ENCODE assay signal across 8 mouse cellular contexts in the genomic region with DNA sequence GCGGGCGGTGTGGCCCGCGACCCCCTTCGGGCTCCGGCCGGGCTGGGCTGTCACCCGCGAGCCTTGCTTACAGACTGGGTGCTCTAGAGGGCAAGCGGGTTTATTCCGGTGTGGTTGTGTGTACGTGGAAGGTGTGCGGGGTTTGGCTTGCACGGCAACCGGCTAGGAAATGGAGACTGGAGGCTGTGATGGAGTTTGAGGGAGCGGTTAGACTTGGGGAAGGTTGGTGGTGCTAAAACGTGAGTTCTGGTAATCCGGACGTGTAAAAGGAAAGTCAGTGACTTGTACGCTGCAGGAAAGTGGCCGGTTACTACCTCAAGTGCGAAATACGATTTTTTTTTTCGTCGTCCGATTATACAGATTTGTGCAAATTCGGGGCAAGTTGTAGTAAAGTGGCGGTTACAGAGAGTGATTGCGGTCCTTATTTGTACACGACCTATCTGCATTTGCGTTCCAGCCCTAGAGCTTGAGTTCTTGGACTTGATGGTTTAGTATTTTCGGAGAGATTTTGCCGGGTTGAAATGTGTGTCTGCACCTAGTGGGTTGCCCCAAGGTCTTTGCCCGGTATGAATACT. TPM values are rescaled to one million over a fixed set of nuclear protein-coding genes. Genes with fewer than 3 reads are reported as not detected.
A peak's percentile ranks its signal among the peaks of the same experiment; 100 is the strongest.
DNase-seq lines count a peak whose midpoint lies in the region; ATAC-seq and TF ChIP-seq lines count a peak whose summit lies in the region.

No protein-coding gene starts in this region.

- no peak for TF ChIP-seq POLR2A in lung, adult 2 months (IDR thresholded peaks at IDR 0.05; ENCODE audit: borderline replicate concordance, extremely low read depth, low read depth, low read length)

- H3K27ac ChIP-seq in heart, embryonic 14.5 days (replicated peaks in 1 of 2; ENCODE audit: control insufficient read depth in 1 of 2, insufficient read depth in 1 of 2, low read depth in 2 of 2, low read length in 2 of 2), result peak overlapping the region; percentile 80 to 85
- H3K27ac ChIP-seq in limb, embryonic 13.5 days, result peak overlapping the region; percentile 92
- peak overlapping the region; percentile 79; the same call in 1 of the 2 replicates for H3K27ac ChIP-seq in neural tube, embryonic 12.5 days

- H3K4me1 ChIP-seq in lung, adult 2 months (ENCODE audit: control insufficient read depth, insufficient read depth, low read length), result peaks cover 9% of the 10 kb centered on the region; the same call in 1 of the 2 replicates
- H3K4me1 ChIP-seq in heart, embryonic 14.5 days (ENCODE audit: control insufficient read depth in 2 of 2, insufficient read depth in 2 of 2, low read length in 2 of 2), result peaks cover 9 to 10% of the 10 kb centered on the region in 2 experiments
- H3K4me1 ChIP-seq in limb, embryonic 13.5 days, result peaks cover 21% of the 10 kb centered on the region
- H3K4me1 ChIP-seq in neural tube, embryonic 12.5 days, result peaks cover 20% of the 10 kb centered on the region

- H3K9me3 ChIP-seq in heart, embryonic 14.5 days (ENCODE audit: control insufficient read depth, low read length), result no peaks in the 10 kb centered on the region
- H3K9me3 ChIP-seq in limb, embryonic 13.5 days, result no peaks in the 10 kb centered on the region
- no peaks in the 10 kb centered on the region for H3K9me3 ChIP-seq in neural tube, embryonic 12.5 days

- peak overlapping the region; percentile 72 for H3K4me3 ChIP-seq in lung, adult 2 months (replicated peaks; ENCODE audit: extremely low read depth, low read depth, low read length)
- H3K4me3 ChIP-seq in heart, embryonic 14.5 days (ENCODE audit: control insufficient read depth in 1 of 2, insufficient read depth in 1 of 2, low read depth in 1 of 2, low read length in 2 of 2), result peak overlapping the region; percentile 64 to 66
- peak overlapping the region; percentile 95 for H3K4me3 ChIP-seq in limb, embryonic 13.5 days
- peak overlapping the region; percentile 59 for H3K4me3 ChIP-seq in neural tube, embryonic 12.5 days

- no peaks in the 10 kb centered on the region for H3K27me3 ChIP-seq in heart, embryonic 14.5 days (ENCODE audit: control insufficient read depth, insufficient read depth, low read length)
- no peaks in the 10 kb centered on the region for H3K27me3 ChIP-seq in limb, embryonic 13.5 days
- H3K27me3 ChIP-seq in neural tube, embryonic 12.5 days (replicated peaks), result no peaks in the 10 kb centered on the region

- H3K9ac ChIP-seq in heart, embryonic 14.5 days (ENCODE audit: low read length), result peak overlapping the region; percentile 97
- H3K9ac ChIP-seq in limb, embryonic 13.5 days, result peak overlapping the region; percentile 98
- peak overlapping the region; percentile 80 for H3K9ac ChIP-seq in neural tube, embryonic 12.5 days

- peaks cover 44% of the 10 kb centered on the region for H3K36me3 ChIP-seq in heart, embryonic 14.5 days (ENCODE audit: control insufficient read depth, insufficient read depth, low read length)
- peaks cover 39% of the 10 kb centered on the region for H3K36me3 ChIP-seq in limb, embryonic 13.5 days
- peaks cover 38% of the 10 kb centered on the region for H3K36me3 ChIP-seq in neural tube, embryonic 12.5 days

- no peak for DNase-seq in lung, adult 2 months
- no peak for DNase-seq in lung, postnatal 25 days (ENCODE audit: low spot score)
- peak; percentile 39 for DNase-seq in adipocyte (ENCODE audit: low spot score)
- DNase-seq in ovary, postnatal 10 days (ENCODE audit: low spot score), result no peak

- H3K4me2 ChIP-seq in heart, embryonic 14.5 days (ENCODE audit: low read length), result peak overlapping the region; percentile 84
- H3K4me2 ChIP-seq in limb, embryonic 13.5 days (replicated peaks), result peak overlapping the region; percentile 90
- H3K4me2 ChIP-seq in neural tube, embryonic 12.5 days (replicated peaks), result peak overlapping the region; percentile 89

- WGBS in lung, adult 2 months, result under 1% methylated on average over 34 of the region's 34 CpGs
- 0% methylated on average over 34 of the region's 34 CpGs for WGBS in heart, embryonic 14.5 days
- WGBS in limb, embryonic 13.5 days, result under 1% methylated on average over 34 of the region's 34 CpGs
- under 1% methylated on average over 34 of the region's 34 CpGs for WGBS in neural tube, embryonic 12.5 days

- TF ChIP-seq CTCF in lung, adult 2 months (IDR thresholded peaks at IDR 0.05; ENCODE audit: insufficient read depth, low read length), result no peak

- peak; percentile 21; the same call in 1 of the 2 replicates for ATAC-seq in heart, embryonic 14.5 days (ENCODE audit: insufficient number of reproducible peaks, insufficient read depth, low FRiP score, low read depth)
- ATAC-seq in limb, embryonic 13.5 days (ENCODE audit: low FRiP score, low read depth), result peak; percentile 55
- peak; percentile 67 for ATAC-seq in neural tube, embryonic 12.5 days (ENCODE audit: low FRiP score, low read depth)
- ATAC-seq in cerebellum, adult (ENCODE audit: insufficient number of reproducible peaks, low FRiP score, low TSS enrichment), result no peak

RNA-seq across cellular contexts. Expression of gene Rpl31, which starts 0.7 kb away (rescaled TPM):
- 157 and 201 TPM in 2 replicates for polyA plus RNA-seq in lung, adult 2 months (2012; rRNA removed)
- 441 and 528 TPM in 2 replicates for polyA plus RNA-seq in heart, embryonic 14.5 days (2014; fragmentation: Nextera tagmentation; extraction: Ambion mirVana)
- polyA plus RNA-seq in limb, embryonic 13.5 days (2015; fragmentation: Nextera tagmentation; extraction: Ambion mirVana), result 514 and 521 TPM in 2 replicates
- polyA plus RNA-seq in neural tube, embryonic 12.5 days (2016; fragmentation: Nextera tagmentation; extraction: Ambion mirVana), result 385 and 410 TPM in 2 replicates
